Mouse (Mus musculus) thymus, adult 2 months (tissue): ENCODE data around the gene Dyrk1b. TPM values are rescaled to one million over a fixed set of nuclear protein-coding genes. Genes with fewer than 3 reads are reported as not detected.

ENCODE experiments used
- DNase-seq: peaks from one replicate; pipeline ENCODE4 v3.0.0; 2021
- H3K27ac ChIP-seq: fragments of 200-500 bp; 2 replicates; pipeline ENCODE4 v1.5.1; 2012; ENCODE audit warnings: low read length, control low read depth; ENCODE audit not compliant: control insufficient read depth, insufficient read depth
- H3K27me3 ChIP-seq: fragments of 200-500 bp; 2 replicates; pipeline ENCODE4 v1.6.1; 2012; ENCODE audit warnings: mild to moderate bottlenecking, low read length, moderate library complexity, mixed read lengths; ENCODE audit not compliant: control insufficient read depth, insufficient read depth
- H3K36me3 ChIP-seq: fragments of 200-500 bp; 2 replicates; pipeline ENCODE4 v1.6.1; 2012; ENCODE audit warnings: mild to moderate bottlenecking, low read length, moderate library complexity; ENCODE audit not compliant: control insufficient read depth, insufficient read depth
- H3K4me1 ChIP-seq: fragments of 200-500 bp; replicated peaks from 2 replicates; pipeline ENCODE4 v1.6.1; 2012; ENCODE audit warnings: low read length; ENCODE audit not compliant: control insufficient read depth, insufficient read depth
- H3K4me3 ChIP-seq: fragments of 200-500 bp; 2 replicates; pipeline ENCODE4 v1.5.1; 2012; ENCODE audit warnings: mild to moderate bottlenecking, low read length, control low read depth, moderate library complexity; ENCODE audit not compliant: control insufficient read depth, insufficient read depth
- CTCF ChIP-seq: fragments of 200-500 bp; IDR thresholded peaks from 2 replicates; pipeline ENCODE4 v1.5.1; 2012; ENCODE audit warnings: mild to moderate bottlenecking, control low read depth, low read length, moderate library complexity, borderline replicate concordance; ENCODE audit not compliant: control insufficient read depth, poor library complexity, insufficient read depth; ENCODE audit errors: extremely low read depth
- POLR2A ChIP-seq: fragments of 200-500 bp; IDR thresholded peaks from 2 replicates; pipeline ENCODE4 v1.6.1; 2012; ENCODE audit warnings: mild to moderate bottlenecking, low read length, control low read depth, moderate library complexity; ENCODE audit not compliant: control insufficient read depth, poor library complexity, insufficient read depth; ENCODE audit errors: extremely low read depth
- WGBS: fragments of 180-500 bp; shearing (Covaris S2); methylation state at CpG from one replicate; pipeline ENCODE4 v1.1.7; 2018; 5-methylcytosine and 5-hydroxymethylcytosine counted together
- polyA plus RNA-seq: library from polyadenylated mRNA; depleted of rRNA; stranded (reverse); fragments of >200 nt; gene quantifications from 2 replicates; pipeline ENCODE4 v1.2.3, GENCODE M21; 2012

Dyrk1b gene
- polyA plus RNA-seq, 1 experiment: 126 TPM

DNA sequence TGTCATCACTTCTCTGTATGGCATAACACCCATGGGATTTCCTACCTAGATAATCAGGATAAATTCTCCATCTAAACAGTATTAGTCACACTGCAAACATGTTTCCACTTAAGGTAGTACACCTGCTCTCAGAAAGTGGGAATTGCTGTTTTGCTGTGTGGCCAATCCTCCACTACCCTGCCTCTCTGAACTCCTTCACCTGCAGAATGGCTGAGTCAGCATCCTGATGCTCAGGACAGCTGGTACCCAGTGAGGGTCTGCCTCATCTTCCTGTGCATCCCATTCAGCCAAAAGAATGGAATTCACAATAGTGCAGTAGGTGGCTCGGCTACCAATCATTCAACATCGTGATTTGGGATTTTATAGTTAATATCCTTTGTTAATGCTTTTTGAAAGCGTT, 19.4 kb upstream of the Dyrk1b start:
- H3K4me1 ChIP-seq: no peaks in the 10 kb centered on the region
- no peaks in the 10 kb centered on the region for H3K27me3 ChIP-seq
- no peak overlapping the region for H3K27ac ChIP-seq
- H3K36me3 ChIP-seq: no peaks in the 10 kb centered on the region
- WGBS: 88% methylated on average over 3 of the region's 3 CpGs
- DNase-seq: no peak
- H3K4me3 ChIP-seq: no peak overlapping the region
- TF ChIP-seq POLR2A (no peak), CTCF (no peak)

DNA sequence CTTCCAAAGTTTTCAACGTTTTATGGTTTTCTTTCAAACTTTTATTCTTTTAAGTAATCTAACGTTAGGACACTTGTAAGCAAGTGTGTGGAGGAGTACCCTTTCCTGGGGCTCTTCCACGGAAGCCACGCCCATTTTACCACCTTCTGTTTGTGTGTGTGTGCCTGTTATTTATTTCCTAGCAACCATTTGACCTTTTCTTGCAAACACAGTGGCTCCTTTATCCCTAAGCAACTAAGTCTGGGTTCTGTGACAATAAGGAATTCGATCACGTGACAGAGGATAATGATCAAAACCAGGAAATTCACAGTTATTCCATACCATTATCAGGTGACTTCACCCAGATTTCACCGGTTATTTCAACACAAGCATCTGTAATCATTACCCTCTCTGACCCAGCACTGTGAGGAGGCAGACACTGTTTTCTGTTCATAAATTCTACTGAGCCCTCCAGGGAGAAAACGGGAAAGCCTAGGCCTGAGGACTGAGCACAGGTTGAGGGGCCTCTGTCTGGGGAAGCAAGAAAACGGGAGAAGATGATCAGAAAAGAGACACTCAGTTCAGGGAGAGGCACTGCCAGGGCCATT, 18.0 kb upstream of the Dyrk1b start:
- H3K27ac ChIP-seq: no peak overlapping the region
- H3K4me3 ChIP-seq: no peak overlapping the region
- no peak for DNase-seq
- TF ChIP-seq CTCF: no peak
- no peak for TF ChIP-seq POLR2A
- H3K27me3 ChIP-seq: no peaks in the 10 kb centered on the region
- 63% methylated on average over 9 of the region's 9 CpGs for WGBS
- H3K4me1 ChIP-seq: no peaks in the 10 kb centered on the region
- no peaks in the 10 kb centered on the region for H3K36me3 ChIP-seq

DNA sequence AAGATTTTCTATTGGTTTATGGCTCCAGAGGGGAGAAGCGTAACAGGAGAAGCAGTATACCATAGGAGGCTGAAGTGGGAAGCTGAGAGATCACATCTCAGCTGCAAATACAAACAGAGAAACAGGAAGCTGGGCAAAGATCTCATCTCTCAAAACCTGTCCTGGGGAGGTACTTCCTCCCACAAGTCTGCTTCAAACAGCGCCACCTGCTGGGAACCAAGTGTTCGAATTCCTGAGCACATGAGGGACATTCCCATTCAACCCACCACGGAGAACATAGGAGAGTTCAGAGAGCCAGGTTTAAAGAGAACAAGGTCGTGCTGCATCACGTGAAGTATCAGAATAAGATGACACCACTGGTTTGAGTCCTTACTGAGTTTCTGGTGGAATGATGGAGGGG, 13.9 kb upstream of the Dyrk1b start:
- H3K4me1 ChIP-seq: peaks cover 6% of the 10 kb centered on the region; the same call in 1 of the 2 replicates
- H3K27me3 ChIP-seq: no peaks in the 10 kb centered on the region
- H3K27ac ChIP-seq: no peak overlapping the region
- H3K4me3 ChIP-seq: no peak overlapping the region
- no peak for DNase-seq
- no peak for TF ChIP-seq CTCF
- TF ChIP-seq POLR2A: no peak
- H3K36me3 ChIP-seq: no peaks in the 10 kb centered on the region
- WGBS: 87% methylated on average over 6 of the region's 6 CpGs

DNA sequence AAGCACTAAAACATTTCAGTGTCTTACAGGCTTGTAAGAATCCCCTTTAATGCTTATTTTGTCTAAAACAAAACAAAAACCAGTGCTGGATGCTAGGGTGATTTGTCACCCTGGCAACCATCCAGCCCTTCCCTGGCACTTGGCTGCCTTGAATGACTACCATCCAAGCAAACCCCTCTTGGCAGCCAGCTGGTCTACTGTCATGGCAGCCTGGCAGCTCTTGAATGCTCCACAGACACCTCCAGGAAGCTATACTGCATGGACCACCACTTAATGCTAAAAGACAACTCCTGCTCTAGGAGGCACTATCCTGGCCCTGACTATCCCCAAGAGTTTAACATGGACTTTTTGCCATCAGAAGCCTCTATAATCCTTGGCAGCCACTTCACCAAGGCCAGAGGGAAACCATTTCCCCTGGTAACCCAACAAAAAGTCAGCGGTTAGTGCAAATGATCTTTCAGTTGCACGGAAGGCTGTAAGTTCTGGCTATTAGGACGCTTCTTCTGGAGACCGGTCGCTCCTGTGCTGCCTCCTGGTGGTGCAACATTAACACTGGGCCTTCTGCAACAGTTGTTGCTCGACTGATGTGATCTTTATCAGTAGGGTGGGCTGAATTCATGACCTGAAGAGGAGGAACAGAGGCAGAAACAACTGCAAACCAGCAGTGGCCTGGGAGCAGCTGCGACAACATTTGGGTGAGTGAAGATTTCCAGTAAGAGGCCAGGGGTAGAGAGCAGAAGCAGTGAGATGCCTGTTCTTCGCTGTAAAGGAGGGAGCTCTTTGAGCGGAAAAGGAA, 10.8 kb upstream of the Dyrk1b start:
- WGBS: 3% methylated on average over 9 of the region's 9 CpGs
- DNase-seq: peak; percentile 66
- TF ChIP-seq CTCF (peak; percentile 74; the same call in 1 of the 2 replicates), POLR2A (no peak)
- Histone ChIP-seq H3K36me3 (no peaks in the 10 kb centered on the region), H3K27ac (peak overlapping the region; percentile 82), H3K4me3 (peak overlapping the region; percentile 39), H3K4me1 (peaks cover 8% of the 10 kb centered on the region), H3K27me3 (no peaks in the 10 kb centered on the region)

DNA sequence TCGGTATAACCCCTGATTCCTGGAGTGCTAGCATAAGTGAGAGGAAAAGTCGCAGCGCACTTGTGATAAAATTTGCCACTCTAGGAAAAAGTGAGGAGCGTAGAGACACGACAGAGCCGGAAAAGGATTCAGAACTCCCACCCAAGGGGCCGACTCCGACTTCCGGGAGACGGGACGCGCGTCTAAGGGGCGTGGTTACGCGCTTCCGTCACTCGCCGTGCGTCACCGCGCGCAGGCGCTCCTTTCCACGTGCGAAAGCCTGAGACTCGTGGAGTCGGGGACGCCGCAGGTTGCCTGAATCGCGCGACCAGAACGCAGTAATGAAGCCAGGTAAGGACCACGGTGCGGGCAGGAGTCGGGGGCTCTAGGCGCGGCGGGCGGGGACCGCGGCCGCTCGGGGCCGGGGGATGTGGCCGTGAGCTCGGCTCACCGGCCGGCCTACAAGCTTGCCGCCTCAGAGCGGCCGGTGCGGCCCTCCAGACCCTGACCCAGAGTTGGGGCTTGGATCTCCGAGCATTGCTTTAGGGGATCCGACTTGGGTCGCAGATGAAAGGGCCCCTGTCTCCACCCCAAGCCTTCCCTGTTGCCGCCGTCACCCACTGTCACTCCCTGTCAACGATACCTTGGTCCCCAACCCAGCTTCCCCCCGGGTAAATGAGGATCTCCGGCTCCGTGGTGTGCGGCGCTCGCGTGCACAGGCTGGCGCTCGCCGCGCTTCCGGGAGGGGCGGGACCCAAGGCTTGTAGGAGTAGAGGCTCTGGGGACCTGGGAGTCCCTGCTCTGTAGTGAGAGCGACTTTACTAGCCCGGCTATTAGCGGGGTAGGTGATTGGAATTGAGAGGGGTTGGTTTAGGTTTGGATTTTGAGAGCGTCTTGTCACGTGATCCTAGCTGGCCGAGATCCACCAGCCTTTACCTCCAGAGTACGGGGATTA, 9.5 kb upstream of the Dyrk1b start, which contains the start of gene Fbl:
TSS of gene Fbl (plus strand) at position 222 of the 934 bp plus-strand sequence.
- Histone ChIP-seq H3K4me1 (peaks cover 8% of the 10 kb centered on the region), H3K27ac (peak within 1 kb of the TSS; percentile 82), H3K27me3 (no peaks in the 10 kb centered on the region), H3K36me3 (no peaks in the 10 kb centered on the region), H3K4me3 (peak within 1 kb of the TSS; percentile 53)
- DNase-seq: peak; percentile 91
- WGBS: under 1% methylated on average over 80 of the region's 80 CpGs
- TF ChIP-seq POLR2A (peak; percentile 52; the same call in 1 of the 2 replicates), CTCF (0 out of 2 replicates have a peak, but pooled peaks have one; percentile 33)

DNA sequence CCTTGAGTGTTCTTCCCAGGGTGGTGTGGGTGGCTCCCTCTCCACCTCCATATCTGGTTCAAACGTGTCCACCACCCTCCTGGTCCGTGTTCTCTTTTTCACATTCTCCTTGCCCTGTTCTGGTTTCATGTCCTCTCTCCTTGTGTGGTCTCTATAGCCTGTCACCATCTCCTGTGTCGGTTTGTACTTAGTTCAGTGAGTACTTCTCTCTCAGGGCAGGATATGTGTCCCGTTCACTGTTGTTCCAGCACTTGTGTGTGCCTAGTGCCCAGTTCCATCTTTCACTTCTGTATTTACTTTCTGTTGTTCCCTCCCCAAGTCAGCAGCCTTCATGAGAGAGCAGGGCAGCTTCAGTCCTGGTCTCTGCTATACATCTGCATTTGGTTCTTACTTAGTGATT, 3.9 kb upstream of the Dyrk1b start:
- H3K4me3 ChIP-seq: no peak overlapping the region
- peaks cover 16% of the 10 kb centered on the region; the same call in 1 of the 2 replicates for H3K36me3 ChIP-seq
- DNase-seq: no peak
- TF ChIP-seq POLR2A: no peak
- TF ChIP-seq CTCF: no peak
- WGBS: 88% methylated on average over 4 of the region's 4 CpGs
- no peaks in the 10 kb centered on the region for H3K27me3 ChIP-seq
- no peak overlapping the region for H3K27ac ChIP-seq
- H3K4me1 ChIP-seq: peaks cover 9% of the 10 kb centered on the region
